Mouse (Mus musculus) cerebellum, adult (tissue): ENCODE results near the gene Gm3043.
"Not testable (repeated sequence)": the region's sequence is repeated elsewhere in the genome, so short reads cannot be mapped to it uniquely, and the experiment has no call there.

Experiments used
- ATAC-seq: cut with Nextera tagmentation; 2 replicates; pipeline ENCODE4 v1.9.2; 2017; ENCODE audit warnings: mild to moderate bottlenecking, moderate library complexity, mixed read lengths; ENCODE audit not compliant: insufficient number of reproducible peaks, low FRiP score, low TSS enrichment

Gm3043 gene

GRCm38 (mm10) chr14:3688483-3688882 lies at the start of gene Gm3043:
TSS of gene Gm3043 (plus strand) at chr14:3688783.
- ATAC-seq, result not testable (repeated sequence)

GRCm38 (mm10) chr14:3651730-3652129 lies 36.9 kb upstream of the Gm3043 start, which contains the start of gene Gm3020:
TSS of gene Gm3020 (plus strand) at chr14:3652030.
- not testable (repeated sequence) for ATAC-seq
